Mouse (Mus musculus) lung, embryonic 16.5 days (tissue): ENCODE data around the gene Dazap1. TPM values are rescaled to one million over a fixed set of nuclear protein-coding genes. Genes with fewer than 3 reads are reported as not detected.
A peak's percentile ranks its signal among the peaks of the same experiment; 100 is the strongest.

ENCODE experiments used
- ATAC-seq: fragments of 200-750 bp; cut with Nextera tagmentation; 2 replicates; pipeline ENCODE4 v1.8.0; 2017; ENCODE audit warnings: low read depth, mild to moderate bottlenecking, moderate library complexity
- H3K27ac ChIP-seq: fragments of 300-500 bp; sonication (generic); 2 replicates; pipeline ENCODE4 v1.5.1; 2014; ENCODE audit warnings: mild to moderate bottlenecking, control low read depth, low read length
- H3K27me3 ChIP-seq: fragments of 300-500 bp; sonication (generic); 2 replicates; pipeline ENCODE4 v1.6.1; 2014; ENCODE audit warnings: low read depth, low read length, mixed read lengths; ENCODE audit not compliant: control insufficient read depth, insufficient read depth
- H3K36me3 ChIP-seq: fragments of 300-500 bp; sonication (generic); 2 replicates; pipeline ENCODE4 v1.6.1; 2014; ENCODE audit warnings: low read length; ENCODE audit not compliant: control insufficient read depth, insufficient read depth
- H3K4me1 ChIP-seq: fragments of 300-500 bp; sonication (generic); replicated peaks from 2 replicates; pipeline ENCODE4 v1.6.1; 2014; ENCODE audit warnings: low read length, mixed read lengths; ENCODE audit not compliant: control insufficient read depth, insufficient read depth
- H3K4me2 ChIP-seq: fragments of 300-500 bp; sonication (generic); 2 replicates; pipeline ENCODE4 v1.6.1; 2014; ENCODE audit warnings: low read depth, low read length, control low read depth
- H3K4me3 ChIP-seq: fragments of 300-500 bp; sonication (generic); 2 replicates; pipeline ENCODE4 v1.5.1; 2014; ENCODE audit warnings: mild to moderate bottlenecking, low read length, control low read depth
- H3K9ac ChIP-seq: fragments of 300-500 bp; sonication (generic); 2 replicates; pipeline ENCODE4 v1.6.1; 2014; ENCODE audit warnings: low read length, control low read depth
- H3K9me3 ChIP-seq: fragments of 300-500 bp; sonication (generic); 2 replicates; pipeline ENCODE4 v1.6.1; 2016; ENCODE audit warnings: low read length; ENCODE audit not compliant: control insufficient read depth
- WGBS: fragments of 180-500 bp; shearing (Covaris S2); extraction: QIAGEN DNeasy Blood & Tissue Kit; methylation state at CpG from one replicate; pipeline ENCODE4 v1.1.7; 2014; 5-methylcytosine and 5-hydroxymethylcytosine counted together
- polyA plus RNA-seq: library from polyadenylated mRNA; unstranded; fragments of >200 nt; fragmentation: Nextera tagmentation; extraction: Ambion mirVana; gene quantifications from 2 replicates; pipeline ENCODE4 v1.2.1, GENCODE M21; 2015

Gene Dazap1
- polyA plus RNA-seq, 1 experiment from 2014 or later: 50.6 TPM

- Histone ChIP-seq H3K9me3 (no peaks in the 10 kb centered on the region), H3K9ac (peak within 1 kb of the TSS; percentile 97), H3K4me2 (peak within 1 kb of the TSS; percentile 89), H3K27ac (peak within 1 kb of the TSS; percentile 84), H3K4me1 (peaks cover 16% of the 10 kb centered on the region), H3K36me3 (peaks cover 18% of the 10 kb centered on the region), H3K4me3 (peak within 1 kb of the TSS; percentile 87), H3K27me3 (peaks cover under 1% of the 10 kb centered on the region; the same call in 1 of the 2 replicates)
- ATAC-seq: peak; percentile 93
- under 1% methylated on average over 72 of the region's 72 CpGs for WGBS
Observed at GRCm38 (mm10) chr10:80292251-80293146, 31.2 kb downstream of the Dazap1 start, which contains the start of gene Rps15. Rps15 (plus strand) TSS chr10:80292453.

- Histone ChIP-seq H3K4me2 (peak overlapping the region; percentile 89), H3K9me3 (no peaks in the 10 kb centered on the region), H3K27ac (peak overlapping the region; percentile 84), H3K9ac (peak overlapping the region; percentile 97), H3K36me3 (peaks cover 17% of the 10 kb centered on the region), H3K4me3 (peak overlapping the region; percentile 87), H3K27me3 (peaks cover 9% of the 10 kb centered on the region), H3K4me1 (peaks cover 16% of the 10 kb centered on the region)
- 20% methylated on average over 14 of the region's 14 CpGs for WGBS
- ATAC-seq: no peak
Observed at GRCm38 (mm10) chr10:80293325-80293724, 32.0 kb downstream of the Dazap1 start.

GRCm38 (mm10) chr10:80294311-80294710 is 33.0 kb downstream of the Dazap1 start:
- Histone ChIP-seq H3K4me2 (no peak overlapping the region), H3K4me1 (peaks cover 16% of the 10 kb centered on the region), H3K27ac (no peak overlapping the region), H3K9me3 (no peaks in the 10 kb centered on the region), H3K4me3 (no peak overlapping the region), H3K27me3 (peaks cover 18% of the 10 kb centered on the region), H3K9ac (no peak overlapping the region), H3K36me3 (peaks cover 12% of the 10 kb centered on the region)
- 73% methylated on average over 4 of the region's 4 CpGs for WGBS
- no peak for ATAC-seq

GRCm38 (mm10) chr10:80294788-80295303 is 33.6 kb downstream of the Dazap1 start:
- Histone ChIP-seq H3K4me3 (no peak overlapping the region), H3K9ac (no peak overlapping the region), H3K4me1 (peaks cover 16% of the 10 kb centered on the region), H3K36me3 (peaks cover 12% of the 10 kb centered on the region), H3K9me3 (no peaks in the 10 kb centered on the region), H3K4me2 (no peak overlapping the region), H3K27me3 (peaks cover 24% of the 10 kb centered on the region), H3K27ac (no peak overlapping the region)
- no peak for ATAC-seq
- WGBS: 46% methylated on average over 7 of the region's 7 CpGs

GRCm38 (mm10) chr10:80295618-80296425 is 34.5 kb downstream of the Dazap1 start, which contains the start of gene Apc2:
Apc2 (plus strand) TSS chr10:80295977.
- no peaks in the 10 kb centered on the region for H3K9me3 ChIP-seq
- 1% methylated on average over 26 of the region's 26 CpGs for WGBS
- peak within 1 kb of the TSS; percentile 41 for H3K4me3 ChIP-seq
- no peak within 1 kb of the TSS for H3K27ac ChIP-seq
- H3K4me1 ChIP-seq: peaks cover 16% of the 10 kb centered on the region
- ATAC-seq: peak; percentile 51; the same call in 1 of the 2 replicates
- H3K9ac ChIP-seq: peak within 1 kb of the TSS; percentile 58
- H3K27me3 ChIP-seq: peaks cover 34% of the 10 kb centered on the region
- peak within 1 kb of the TSS; percentile 61 for H3K4me2 ChIP-seq
- H3K36me3 ChIP-seq: peaks cover 12% of the 10 kb centered on the region

- H3K4me2 ChIP-seq: no peak overlapping the region
- peaks cover 18% of the 10 kb centered on the region for H3K4me1 ChIP-seq
- H3K27ac ChIP-seq: no peak overlapping the region
- H3K27me3 ChIP-seq: peaks cover 44% of the 10 kb centered on the region
- no peak overlapping the region for H3K9ac ChIP-seq
- no peak overlapping the region for H3K4me3 ChIP-seq
- no peak for ATAC-seq
- WGBS: 78% methylated on average over 5 of the region's 5 CpGs
- peaks cover 12% of the 10 kb centered on the region for H3K36me3 ChIP-seq
- no peaks in the 10 kb centered on the region for H3K9me3 ChIP-seq
Observed at GRCm38 (mm10) chr10:80296824-80297223, 35.5 kb downstream of the Dazap1 start.

GRCm38 (mm10) chr10:80297526-80298133 is 36.3 kb downstream of the Dazap1 start:
- Histone ChIP-seq H3K27ac (no peak overlapping the region), H3K9ac (no peak overlapping the region), H3K4me1 (peaks cover 23% of the 10 kb centered on the region), H3K27me3 (peaks cover 45% of the 10 kb centered on the region), H3K4me3 (no peak overlapping the region), H3K4me2 (no peak overlapping the region), H3K36me3 (peaks cover 12% of the 10 kb centered on the region), H3K9me3 (no peaks in the 10 kb centered on the region)
- 65% methylated on average over 8 of the region's 8 CpGs for whole genome bisulfite sequencing
- no peak for ATAC-seq

GRCm38 (mm10) chr10:80298571-80299281 is 37.4 kb downstream of the Dazap1 start:
- 4% methylated on average over 26 of the region's 26 CpGs for WGBS
- no peak overlapping the region for H3K9ac ChIP-seq
- no peak overlapping the region for H3K4me3 ChIP-seq

More at GRCm38 (mm10) chr10:80298571-80299281, 37.4 kb downstream of the Dazap1 start:
- Histone ChIP-seq H3K9me3 (no peaks in the 10 kb centered on the region), H3K36me3 (peaks cover 12% of the 10 kb centered on the region), H3K27me3 (peaks cover 45% of the 10 kb centered on the region), H3K27ac (no peak overlapping the region), H3K4me1 (peaks cover 25% of the 10 kb centered on the region), H3K4me2 (no peak overlapping the region)
- ATAC-seq: no peak
